Comparison of ENCODE assay signal across 9 mouse cellular contexts in genomic region chr2:69128921-69129395, GRCm38 (mm10). TPM values are rescaled to one million over a fixed set of nuclear protein-coding genes. Genes with fewer than 3 reads are reported as not detected.
DNase-seq lines count a peak whose midpoint lies in the region; ATAC-seq and TF ChIP-seq lines count a peak whose summit lies in the region.
"Had no signal": no experiment of that assay in that cellular context is flagged by ENCODE, and none has a peak within 500 bp of the region (broad histone marks: within the 10 kb centered on the region; RNA-seq: fewer than 3 reads in every experiment).

No protein-coding gene starts in this region.

- peak overlapping the region; percentile 47; the same call in 1 of the 2 replicates for H3K27ac ChIP-seq in layer of hippocampus, adult 2 months
- H3K27ac ChIP-seq in forebrain, embryonic 14.5 days (ENCODE audit: low read depth, low read length): no peak overlapping the region
- peak overlapping the region; percentile 26 for H3K27ac ChIP-seq in intestine, embryonic 16.5 days (ENCODE audit: low read length)

- H3K4me1 ChIP-seq in forebrain, embryonic 14.5 days (ENCODE audit: control insufficient read depth, insufficient read depth, low read length): peaks cover 4% of the 10 kb centered on the region; the same call in 1 of the 2 replicates
- no peaks in the 10 kb centered on the region; the same call in 1 of the 2 replicates for H3K4me1 ChIP-seq in intestine, embryonic 16.5 days (ENCODE audit: control insufficient read depth, insufficient read depth, low read length)

- no peak overlapping the region; the same call in 1 of the 2 replicates for H3K4me3 ChIP-seq in layer of hippocampus, adult 2 months
- no peak overlapping the region for H3K4me3 ChIP-seq in forebrain, embryonic 14.5 days (ENCODE audit: low read depth, low read length)
- no peak overlapping the region for H3K4me3 ChIP-seq in intestine, embryonic 16.5 days (ENCODE audit: low read length)

- H3K9me3 ChIP-seq in forebrain, embryonic 14.5 days (replicated peaks; ENCODE audit: control insufficient read depth, low read length): no peaks in the 10 kb centered on the region
- H3K9me3 ChIP-seq in intestine, embryonic 16.5 days (ENCODE audit: control insufficient read depth, low read length): no peaks in the 10 kb centered on the region
- H3K9me3 ChIP-seq: G1E had no signal

- TF ChIP-seq CTCF in layer of hippocampus, adult 2 months (conservative IDR thresholded peaks at IDR 0.05): no peak; the same call in none of the 2 replicates

- WGBS in forebrain, embryonic 14.5 days: 37% methylated on average over 10 of the region's 10 CpGs
- 43% methylated on average over 10 of the region's 10 CpGs for WGBS in intestine, embryonic 16.5 days

- H3K36me3 ChIP-seq in forebrain, embryonic 14.5 days (ENCODE audit: control insufficient read depth, insufficient read depth, low read length): no peaks in the 10 kb centered on the region
- H3K36me3 ChIP-seq in intestine, embryonic 16.5 days (ENCODE audit: control insufficient read depth, insufficient read depth, low read length): no peaks in the 10 kb centered on the region
- H3K36me3 ChIP-seq: G1E had no signal

- H3K4me2 ChIP-seq in forebrain, embryonic 14.5 days (ENCODE audit: low read length): no peak overlapping the region
- peak overlapping the region; percentile 1; the same call in 1 of the 2 replicates for H3K4me2 ChIP-seq in intestine, embryonic 16.5 days (ENCODE audit: low read depth, low read length)

- no peaks in the 10 kb centered on the region for H3K27me3 ChIP-seq in forebrain, embryonic 14.5 days (replicated peaks; ENCODE audit: control insufficient read depth, insufficient read depth, low read length)
- no peaks in the 10 kb centered on the region for H3K27me3 ChIP-seq in intestine, embryonic 16.5 days (replicated peaks; ENCODE audit: control insufficient read depth, insufficient read depth, low read length)

- H3K9ac ChIP-seq in forebrain, embryonic 14.5 days (ENCODE audit: low read length): no peak overlapping the region
- no peak overlapping the region for H3K9ac ChIP-seq in intestine, embryonic 16.5 days (ENCODE audit: low read depth, low read length)

- no peak for DNase-seq in layer of hippocampus, adult 2 months (ENCODE audit: low spot score in 2 of 2)
- no peak for DNase-seq in layer of hippocampus, postnatal 25 days (ENCODE audit: extremely low spot score in 1 of 2, low spot score in 1 of 2)
- peak; percentile 28 for DNase-seq in forebrain, embryonic 14.5 days (ENCODE audit: low spot score)
- peak; percentile 56 for DNase-seq in lung, postnatal 36 days
- DNase-seq in retina, postnatal 7 days (ENCODE audit: low read depth, low spot score): peak; percentile 37
- no peak for DNase-seq in thymus, postnatal 36 days
- DNase-seq in gastrocnemius, adult 8-10 months (ENCODE audit: low spot score in 2 of 2): no peak

- peak; percentile 23; the same call in 1 of the 2 replicates for ATAC-seq in forebrain, embryonic 14.5 days
- peak; percentile 79 for ATAC-seq in intestine, embryonic 16.5 days

RNA-seq across cellular contexts. Expression of gene Nostrin, which starts 6.6 kb away (rescaled TPM):
- 1 to 10 TPM; 4.2 to 4.8 TPM for total RNA-seq in layer of hippocampus, adult 2 months (2021)
- total RNA-seq in layer of hippocampus, postnatal 25 days (2021): 1 to 10 TPM; 3.3 to 4.2 TPM
- 1.2 and 1.4 TPM in 2 replicates for polyA plus RNA-seq in forebrain, embryonic 14.5 days (2014; fragmentation: Nextera tagmentation; extraction: Ambion mirVana)
- polyA plus RNA-seq in intestine, embryonic 16.5 days (2015; fragmentation: Nextera tagmentation; extraction: Ambion mirVana): 31.7 and 32.3 TPM in 2 replicates
- total RNA-seq in gastrocnemius, adult 8-10 months (2022): 1 to 10 TPM; 1.9 to 3.2 (median 2.4) TPM
- polyA plus RNA-seq: G1E had no signal

Comparison
In these comparisons a context has a peak if more than half of its experiments do, and no peak if none do; other contexts are left out.
1. DNase-seq: peak in forebrain, embryonic 14.5 days (single experiment), lung, postnatal 36 days (single experiment) and retina, postnatal 7 days (single experiment); none in layer of hippocampus, adult 2 months (0 of 2), layer of hippocampus, postnatal 25 days (0 of 2), thymus, postnatal 36 days (0 of 2) and gastrocnemius, adult 8-10 months (0 of 2).